Mouse (Mus musculus) stomach, embryonic 15.5 days (tissue): ENCODE measurements around the gene Hapln2. TPM values are rescaled to one million over a fixed set of nuclear protein-coding genes. Genes with fewer than 3 reads are reported as not detected.

ENCODE experiments used
- ATAC-seq: fragments of 200-750 bp; cut with Nextera tagmentation; 2 replicates; pipeline ENCODE4 v1.8.0; 2017; ENCODE audit warnings: low read depth, moderate number of reproducible peaks, moderate TSS enrichment; ENCODE audit not compliant: insufficient read depth, low FRiP score
- H3K27ac ChIP-seq: fragments of 300-500 bp; sonication (generic); 2 replicates; pipeline ENCODE4 v1.5.1; 2015; ENCODE audit warnings: mild to moderate bottlenecking, inconsistent platforms
- H3K27me3 ChIP-seq: fragments of 300-500 bp; sonication (generic); replicated peaks from 2 replicates; pipeline ENCODE4 v1.6.1; 2015; ENCODE audit warnings: inconsistent platforms
- H3K36me3 ChIP-seq: fragments of 300-500 bp; sonication (generic); 2 replicates; pipeline ENCODE4 v1.6.1; 2015; ENCODE audit warnings: inconsistent platforms
- H3K4me1 ChIP-seq: fragments of 300-500 bp; sonication (generic); 2 replicates; pipeline ENCODE4 v1.6.1; 2015; ENCODE audit warnings: inconsistent platforms
- H3K4me2 ChIP-seq: fragments of 300-500 bp; sonication (generic); 2 replicates; pipeline ENCODE4 v1.6.1; 2015; ENCODE audit warnings: mild to moderate bottlenecking, inconsistent platforms
- H3K4me3 ChIP-seq: fragments of 300-500 bp; sonication (generic); replicated peaks from 2 replicates; pipeline ENCODE4 v1.5.1; 2015; ENCODE audit warnings: inconsistent platforms
- H3K9ac ChIP-seq: fragments of 300-500 bp; sonication (generic); 2 replicates; pipeline ENCODE4 v1.6.1; 2015; ENCODE audit warnings: inconsistent platforms
- H3K9me3 ChIP-seq: fragments of 300-500 bp; sonication (generic); 2 replicates; pipeline ENCODE4 v1.6.1; 2016; ENCODE audit warnings: inconsistent platforms
- WGBS: fragments of 180-500 bp; shearing (Covaris S2); methylation state at CpG from one replicate; pipeline ENCODE4 v1.1.7; 2015; 5-methylcytosine and 5-hydroxymethylcytosine counted together
- polyA plus RNA-seq: library from polyadenylated mRNA; unstranded; fragments of >200 nt; fragmentation: Nextera tagmentation; extraction: Ambion mirVana; gene quantifications from 2 replicates; pipeline ENCODE4 v1.2.1, GENCODE M21; 2015

The Hapln2 gene
- polyA plus RNA-seq, 1 experiment from 2014 or later, result 0.18 TPM

- Histone ChIP-seq H3K36me3 (no peaks in the 10 kb centered on the region), H3K9ac (no peak overlapping the region; the same call in 1 of the 2 replicates), H3K4me3 (peak overlapping the region; percentile 12; the same call in 1 of the 2 replicates), H3K4me2 (peak overlapping the region; percentile 95), H3K4me1 (peaks cover 42% of the 10 kb centered on the region), H3K9me3 (no peaks in the 10 kb centered on the region), H3K27ac (peak overlapping the region; percentile 42), H3K27me3 (peaks cover 17% of the 10 kb centered on the region; the same call in 1 of the 2 replicates)
- no peak for ATAC-seq
- WGBS, result 47% methylated on average over 14 of the region's 14 CpGs
These were observed 53.6 kb downstream of the Hapln2 start for GRCm38 (mm10) chr3:87973593-87974380.

GRCm38 (mm10) chr3:87972776-87973175 is 54.6 kb downstream of the Hapln2 start:
- Histone ChIP-seq H3K27ac (no peak overlapping the region), H3K27me3 (peaks cover 17% of the 10 kb centered on the region; the same call in 1 of the 2 replicates), H3K4me1 (peaks cover 42% of the 10 kb centered on the region), H3K9me3 (no peaks in the 10 kb centered on the region), H3K9ac (no peak overlapping the region), H3K4me3 (peak overlapping the region; percentile 58), H3K36me3 (no peaks in the 10 kb centered on the region), H3K4me2 (peak overlapping the region; percentile 95)
- WGBS, result 32% methylated on average over 5 of the region's 5 CpGs
- no peak for ATAC-seq

GRCm38 (mm10) chr3:87972203-87972664 is 55.1 kb downstream of the Hapln2 start:
- Histone ChIP-seq H3K9me3 (no peaks in the 10 kb centered on the region), H3K4me2 (peak overlapping the region; percentile 95), H3K4me1 (peaks cover 42% of the 10 kb centered on the region), H3K27ac (0 out of 2 replicates have a peak overlapping the region, but pooled peaks have one; percentile 3), H3K4me3 (peak overlapping the region; percentile 58), H3K36me3 (no peaks in the 10 kb centered on the region), H3K27me3 (peaks cover 17% of the 10 kb centered on the region; the same call in 1 of the 2 replicates), H3K9ac (peak overlapping the region; percentile 38; the same call in 1 of the 2 replicates)
- ATAC-seq, result no peak
- WGBS, result 13% methylated on average over 8 of the region's 8 CpGs

Other genes starting within 250 kb of the Hapln2 start
- 1.9 and 2.2 TPM in 2 replicates for gene Ntrk1, start 232.4 kb downstream of the Hapln2 start, polyA plus RNA-seq
- 0.59 and 0.89 TPM in 2 replicates for gene Insrr, start 230.6 kb downstream of the Hapln2 start, polyA plus RNA-seq
- 23.4 and 25.4 TPM in 2 replicates for gene Pear1, start 203.3 kb downstream of the Hapln2 start, polyA plus RNA-seq
- gene Sh2d2a, start 180.8 kb downstream of the Hapln2 start, polyA plus RNA-seq, result 0.21 and 0.30 TPM in 2 replicates
- gene Prcc, start 142.0 kb downstream of the Hapln2 start, polyA plus RNA-seq, result 11.3 and 12.7 TPM in 2 replicates
- gene Hdgf, start 121.3 kb downstream of the Hapln2 start, polyA plus RNA-seq, result 238 and 249 TPM in 2 replicates
- 76.4 and 78.2 TPM in 2 replicates for gene Mrpl24, start 108.1 kb downstream of the Hapln2 start, polyA plus RNA-seq
- 45.8 and 48.1 TPM in 2 replicates for gene Isg20l2, start 97.3 kb downstream of the Hapln2 start, polyA plus RNA-seq
- gene Rrnad1, start 96.9 kb downstream of the Hapln2 start, polyA plus RNA-seq, result 16.2 and 17.6 TPM in 2 replicates
- gene Crabp2, start 78.9 kb downstream of the Hapln2 start, polyA plus RNA-seq, result 17.2 and 20.0 TPM in 2 replicates
- 18.6 and 19.1 TPM in 2 replicates for gene Nes, start 56.5 kb downstream of the Hapln2 start, polyA plus RNA-seq
- gene Bcan, start 27.4 kb downstream of the Hapln2 start, polyA plus RNA-seq, result 0.17 and 0.23 TPM in 2 replicates
- gene Gpatch4, start 15.5 kb upstream of the Hapln2 start, polyA plus RNA-seq, result 33.7 and 35.0 TPM in 2 replicates
- 156 and 163 TPM in 2 replicates for gene Naxe, start 30.9 kb upstream of the Hapln2 start, polyA plus RNA-seq
- gene Ttc24, start 50.7 kb upstream of the Hapln2 start, polyA plus RNA-seq, result not detected in 2 replicates
- 16.0 and 18.7 TPM in 2 replicates for gene Iqgap3, start 54.4 kb upstream of the Hapln2 start, polyA plus RNA-seq
- gene Mef2d, start 114.8 kb upstream of the Hapln2 start, polyA plus RNA-seq, result 17.7 and 19.9 TPM in 2 replicates
- gene Rhbg, start 227.1 kb upstream of the Hapln2 start, polyA plus RNA-seq, result 4.2 and 8.2 TPM in 2 replicates